Mouse (Mus musculus) embryonic facial prominence, embryonic 10.5 days (tissue): ENCODE data around the gene Mettl22. TPM values are rescaled to one million over a fixed set of nuclear protein-coding genes. Genes with fewer than 3 reads are reported as not detected.

ENCODE experiments used
- DNase-seq: peaks from one replicate; pipeline ENCODE4 v3.0.0-alpha.2; 2017; ENCODE audit warnings: low spot score
- H3K27ac ChIP-seq: fragments of 300-500 bp; sonication (generic); replicated peaks from 2 replicates; pipeline ENCODE4 v1.5.1; 2016; ENCODE audit warnings: mild to moderate bottlenecking
- H3K27me3 ChIP-seq: fragments of 300-500 bp; sonication (generic); replicated peaks from 2 replicates; pipeline ENCODE4 v1.6.1; 2016; ENCODE audit warnings: low read depth, mild to moderate bottlenecking; ENCODE audit not compliant: poor library complexity, severe bottlenecking
- H3K36me3 ChIP-seq: fragments of 300-500 bp; sonication (generic); replicated peaks from 2 replicates; pipeline ENCODE4 v1.6.1; 2016; ENCODE audit warnings: mild to moderate bottlenecking, moderate library complexity
- H3K4me1 ChIP-seq: fragments of 300-500 bp; sonication (generic); 2 replicates; pipeline ENCODE4 v1.6.1; 2016
- H3K4me3 ChIP-seq: fragments of 300-500 bp; sonication (generic); 2 replicates; pipeline ENCODE4 v1.5.1; 2016; ENCODE audit warnings: mild to moderate bottlenecking, moderate library complexity
- H3K9me3 ChIP-seq: fragments of 300-500 bp; sonication (generic); 2 replicates; pipeline ENCODE4 v1.6.1; 2016; ENCODE audit warnings: mild to moderate bottlenecking
- WGBS: fragments of 180-500 bp; shearing (Covaris S2); methylation state at CpG from one replicate; pipeline ENCODE4 v1.1.7; 2016; 5-methylcytosine and 5-hydroxymethylcytosine counted together
- polyA plus RNA-seq: library from polyadenylated mRNA; unstranded; fragments of >200 nt; fragmentation: Nextera tagmentation; extraction: Ambion mirVana; gene quantifications from 2 replicates; pipeline ENCODE4 v1.2.1, GENCODE M21; 2016

Mettl22 gene
- polyA plus RNA-seq, 1 experiment from 2014 or later = 19.8 TPM

DNA sequence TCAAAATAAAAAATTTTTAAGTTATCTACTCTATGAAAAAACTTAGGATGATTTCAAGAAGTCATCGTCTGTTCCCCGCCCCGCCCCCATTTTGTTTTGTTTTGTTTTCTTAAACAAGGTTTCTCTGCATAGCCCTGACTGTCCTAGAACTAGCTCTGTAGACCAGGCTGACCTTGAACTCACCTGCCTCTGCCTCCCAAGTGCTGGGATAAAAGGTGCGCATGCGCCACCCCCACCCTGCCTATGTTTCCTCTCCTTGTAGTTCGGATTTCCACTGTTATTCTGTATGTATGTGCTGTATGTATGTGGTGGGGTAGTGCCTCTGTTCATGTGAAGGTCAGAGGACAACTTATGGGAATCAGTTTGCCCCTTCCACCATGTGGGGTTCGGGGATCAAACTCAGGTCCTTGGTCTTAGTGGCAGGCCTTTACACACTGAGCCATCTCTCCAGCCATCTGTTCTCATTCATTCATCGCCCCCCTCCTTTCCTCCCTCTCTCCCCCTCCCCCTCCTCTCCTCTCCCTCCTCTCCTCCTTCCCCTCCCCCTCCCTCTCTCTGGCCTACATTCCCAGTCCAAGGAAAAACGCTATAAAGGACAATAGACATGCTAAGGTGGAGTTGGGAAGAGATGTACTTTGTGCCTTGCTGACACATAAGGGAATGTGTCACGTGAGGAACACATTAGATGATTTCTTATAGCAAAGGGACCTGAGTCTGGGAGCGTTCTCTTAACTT, 64.0 kb downstream of the Mettl22 start:
- no peak for DNase-seq
- Histone ChIP-seq H3K9me3 (no peaks in the 10 kb centered on the region), H3K27ac (no peak overlapping the region; the same call in 1 of the 2 replicates), H3K4me1 (peaks cover 46% of the 10 kb centered on the region), H3K4me3 (no peak overlapping the region), H3K36me3 (no peaks in the 10 kb centered on the region; the same call in 1 of the 2 replicates), H3K27me3 (no peaks in the 10 kb centered on the region)
- 88% methylated on average over 11 of the region's 11 CpGs for WGBS

GRCm38 (mm10) chr16:8535411-8535810, 64.8 kb downstream of the Mettl22 start:
- Histone ChIP-seq H3K36me3 (no peaks in the 10 kb centered on the region; the same call in 1 of the 2 replicates), H3K27ac (no peak overlapping the region), H3K4me1 (peaks cover 46% of the 10 kb centered on the region), H3K9me3 (no peaks in the 10 kb centered on the region), H3K4me3 (no peak overlapping the region), H3K27me3 (no peaks in the 10 kb centered on the region)
- 92% methylated on average over 6 of the region's 6 CpGs for WGBS
- DNase-seq = no peak

DNA sequence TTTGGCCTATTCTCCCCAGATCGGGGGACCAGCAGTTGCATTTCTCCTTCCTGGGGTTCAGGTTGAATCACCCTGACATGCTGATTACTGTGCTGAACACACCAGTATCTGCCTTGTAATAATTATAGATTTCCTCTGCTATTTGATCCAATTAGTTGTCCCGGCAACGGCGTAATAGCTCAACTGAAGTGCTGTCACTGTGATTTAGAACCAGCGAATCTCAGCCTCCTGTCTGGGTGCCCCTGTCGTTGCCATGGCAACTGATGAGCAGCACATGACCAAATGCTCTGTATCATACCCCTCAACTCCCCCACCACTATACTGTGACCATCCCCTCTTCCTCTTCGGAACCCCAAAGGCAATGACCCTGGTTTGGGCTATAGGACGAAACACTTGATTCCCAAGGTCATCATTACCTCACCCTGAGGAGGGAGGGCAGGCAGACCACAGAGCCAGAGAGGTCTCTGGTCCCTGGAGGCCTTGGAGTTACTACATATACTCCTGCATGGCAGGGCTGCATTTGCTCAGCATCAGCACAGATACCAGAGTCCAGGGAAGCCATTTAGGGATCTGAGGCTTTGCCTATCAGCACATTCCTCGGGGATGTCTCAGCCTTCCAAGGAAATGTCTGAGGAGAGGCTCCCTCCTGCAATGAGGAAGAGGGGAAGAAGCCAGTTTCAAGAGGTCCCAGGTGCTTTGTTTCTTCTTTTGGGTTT, 68.7 kb downstream of the Mettl22 start:
- WGBS = 42% methylated on average over 9 of the region's 9 CpGs

More for the DNA sequence above, 68.7 kb downstream of the Mettl22 start:
- Histone ChIP-seq H3K36me3 (no peaks in the 10 kb centered on the region), H3K4me1 (peaks cover 47% of the 10 kb centered on the region), H3K4me3 (peak overlapping the region; percentile 23), H3K9me3 (no peaks in the 10 kb centered on the region), H3K27ac (peak overlapping the region; percentile 73), H3K27me3 (no peaks in the 10 kb centered on the region)
- peak; percentile 80 for DNase-seq

Other genes starting within 250 kb of the Mettl22 start
- 0.21 TPM in 1 of 2 replicates, not detected in the other for gene Tmem114, start 45.7 kb upstream of the Mettl22 start, polyA plus RNA-seq
- gene Abat, start 42.6 kb downstream of the Mettl22 start, polyA plus RNA-seq = 24.1 and 29.5 TPM in 2 replicates
- gene Pmm2, start 166.9 kb downstream of the Mettl22 start, polyA plus RNA-seq = 54.1 and 58.7 TPM in 2 replicates
- gene Tmem186, start 166.9 kb downstream of the Mettl22 start, polyA plus RNA-seq = 23.5 and 25.4 TPM in 2 replicates
- 168 and 176 TPM in 2 replicates for gene Carhsp1, start 201.4 kb downstream of the Mettl22 start, polyA plus RNA-seq
- not detected in 2 replicates for gene Gm5767, start 210.0 kb downstream of the Mettl22 start, polyA plus RNA-seq